Comparison of ENCODE assay signal across 8 mouse cellular contexts in genomic region chr14:60790103-60790502, GRCm38 (mm10). TPM values are rescaled to one million over a fixed set of nuclear protein-coding genes. Genes with fewer than 3 reads are reported as not detected.
A peak's percentile ranks its signal among the peaks of the same experiment; 100 is the strongest.
DNase-seq lines count a peak whose midpoint lies in the region; ATAC-seq lines count a peak whose summit lies in the region.

No protein-coding gene starts in this region.

- peak; percentile 96 for DNase-seq in heart, adult 11 months
- DNase-seq in heart, adult 8-10 months (ENCODE audit: low spot score), result no peak
- DNase-seq in c-Kit-negative CD71-positive TER-119-positive erythroid progenitor cells, embryonic 14.5 days (ENCODE audit: low read depth, low spot score), result peak; percentile 39
- peak; percentile 67 for DNase-seq in kidney, adult 9 months
- DNase-seq in lung, postnatal 10 days, result peak; percentile 72
- peak; percentile 47 to 74 for DNase-seq in spleen, postnatal 10 days (ENCODE audit: low spot score in 2 of 2)

- peak; percentile 80 for ATAC-seq in CD4-positive, CD25-positive, alpha-beta regulatory T cell, adult 4 months
- ATAC-seq in erythroid progenitor cell, adult 5-6 weeks (replicated peaks; ENCODE audit: low FRiP score, poor library complexity, severe bottlenecking), result peak; percentile 80

RNA-seq across cellular contexts. Expression of gene Mipep, which starts 5.7 kb away (rescaled TPM):
- 10 to 100 TPM; 70.6 to 75.9 (median 73.6) TPM for total RNA-seq in heart, adult 8-10 months (2022)
- 1 to 10 TPM; 1.6 to 1.8 TPM for polyA plus RNA-seq in CD4-positive, CD25-positive, alpha-beta regulatory T cell, adult 4 months (2017; shearing (Covaris generic))
- 2.9 and 5.4 TPM in 2 replicates for total RNA-seq in erythroid progenitor cell, adult 5-6 weeks (2015; ENCODE audit: low replicate concordance)
- total RNA-seq in erythroid progenitor cell, adult 5-6 weeks (2017; ENCODE audit: low replicate concordance), result 1.9 and 4.2 TPM in 2 replicates

RNA-seq across cellular contexts. Expression of gene C1qtnf9, which starts 22.2 kb away (rescaled TPM):
- 10 to 100 TPM; 39.4 to 49.7 (median 43.6) TPM for total RNA-seq in heart, adult 8-10 months (2022)
- under 1 TPM in 1 of 2 experiments, not detected in 1; 0.39 TPM for polyA plus RNA-seq in CD4-positive, CD25-positive, alpha-beta regulatory T cell, adult 4 months (2017; shearing (Covaris generic))
- not detected in 2 replicates for total RNA-seq in erythroid progenitor cell, adult 5-6 weeks (2015; ENCODE audit: low replicate concordance)
- not detected in 2 replicates for total RNA-seq in erythroid progenitor cell, adult 5-6 weeks (2017; ENCODE audit: low replicate concordance)

Comparison
In these comparisons a context has a peak if more than half of its experiments do, and no peak if none do; other contexts are left out.
1. RNA of gene Mipep, which starts 5.7 kb away (total RNA-seq): 70.6 to 75.9 TPM in heart, adult 8-10 months; 1.9 to 5.4 TPM in erythroid progenitor cell, adult 5-6 weeks; every median in the first group is over 10 times any median in the second.
2. RNA of gene C1qtnf9, which starts 22.2 kb away (total RNA-seq): 39.4 to 49.7 TPM in heart, adult 8-10 months; not detected in erythroid progenitor cell, adult 5-6 weeks; every median in the first group is over 10 times any median in the second.